Mouse (Mus musculus) forebrain, embryonic 11.5 days (tissue): ENCODE results near the gene Med13l. TPM values are rescaled to one million over a fixed set of nuclear protein-coding genes. Genes with fewer than 3 reads are reported as not detected.
A peak's percentile ranks its signal among the peaks of the same experiment; 100 is the strongest.

Source experiments
- ATAC-seq: fragments of 200-750 bp; cut with Nextera tagmentation; replicated peaks from 2 replicates; pipeline ENCODE4 v1.8.0; 2017; ENCODE audit warnings: moderate TSS enrichment; ENCODE audit not compliant: low FRiP score
- DNase-seq: peaks from one replicate; pipeline ENCODE4 v3.0.0-alpha.2; 2017; ENCODE audit warnings: low spot score
- H3K27ac ChIP-seq: fragments of 300-500 bp; sonication (generic); 2 replicates; pipeline ENCODE4 v1.5.1; 2014; ENCODE audit warnings: low read depth, low read length
- H3K27me3 ChIP-seq: fragments of 300-500 bp; sonication (generic); 2 replicates; pipeline ENCODE4 v1.6.1; 2014; ENCODE audit warnings: mild to moderate bottlenecking, low read length, mixed read lengths; ENCODE audit not compliant: control insufficient read depth, insufficient read depth
- H3K36me3 ChIP-seq: fragments of 300-500 bp; sonication (generic); 2 replicates; pipeline ENCODE4 v1.6.1; 2014; ENCODE audit warnings: mild to moderate bottlenecking, low read length, moderate library complexity, mixed read lengths; ENCODE audit not compliant: control insufficient read depth, insufficient read depth
- H3K4me1 ChIP-seq: fragments of 300-500 bp; sonication (generic); replicated peaks from 2 replicates; pipeline ENCODE4 v1.6.1; 2014; ENCODE audit warnings: low read length, mixed read lengths; ENCODE audit not compliant: control insufficient read depth, insufficient read depth
- H3K4me2 ChIP-seq: fragments of 300-500 bp; sonication (generic); 2 replicates; pipeline ENCODE4 v1.6.1; 2014; ENCODE audit warnings: low read depth, mild to moderate bottlenecking, low read length, moderate library complexity, mixed read lengths; ENCODE audit not compliant: severe bottlenecking
- H3K4me3 ChIP-seq: fragments of 300-500 bp; sonication (generic); 2 replicates; pipeline ENCODE4 v1.5.1; 2014; ENCODE audit warnings: low read depth, low read length
- H3K9ac ChIP-seq: fragments of 300-500 bp; sonication (generic); 2 replicates; pipeline ENCODE4 v1.6.1; 2014; ENCODE audit warnings: low read length
- H3K9me3 ChIP-seq: fragments of 300-500 bp; sonication (generic); 2 replicates; pipeline ENCODE4 v1.6.1; 2016; ENCODE audit warnings: low read length, mixed read lengths; ENCODE audit not compliant: control insufficient read depth
- WGBS: fragments of 180-500 bp; shearing (Covaris S2); extraction: QIAGEN DNeasy Blood & Tissue Kit; methylation state at CpG from one replicate; pipeline ENCODE4 v1.1.7; 2014; 5-methylcytosine and 5-hydroxymethylcytosine counted together
- polyA plus RNA-seq: library from polyadenylated mRNA; unstranded; fragments of >200 nt; fragmentation: Nextera tagmentation; extraction: Ambion mirVana; gene quantifications from 2 replicates; pipeline ENCODE4 v1.2.1, GENCODE M21; 2014

The Med13l gene
- polyA plus RNA-seq, 1 experiment from 2014 or later = 15.1 TPM

DNA sequence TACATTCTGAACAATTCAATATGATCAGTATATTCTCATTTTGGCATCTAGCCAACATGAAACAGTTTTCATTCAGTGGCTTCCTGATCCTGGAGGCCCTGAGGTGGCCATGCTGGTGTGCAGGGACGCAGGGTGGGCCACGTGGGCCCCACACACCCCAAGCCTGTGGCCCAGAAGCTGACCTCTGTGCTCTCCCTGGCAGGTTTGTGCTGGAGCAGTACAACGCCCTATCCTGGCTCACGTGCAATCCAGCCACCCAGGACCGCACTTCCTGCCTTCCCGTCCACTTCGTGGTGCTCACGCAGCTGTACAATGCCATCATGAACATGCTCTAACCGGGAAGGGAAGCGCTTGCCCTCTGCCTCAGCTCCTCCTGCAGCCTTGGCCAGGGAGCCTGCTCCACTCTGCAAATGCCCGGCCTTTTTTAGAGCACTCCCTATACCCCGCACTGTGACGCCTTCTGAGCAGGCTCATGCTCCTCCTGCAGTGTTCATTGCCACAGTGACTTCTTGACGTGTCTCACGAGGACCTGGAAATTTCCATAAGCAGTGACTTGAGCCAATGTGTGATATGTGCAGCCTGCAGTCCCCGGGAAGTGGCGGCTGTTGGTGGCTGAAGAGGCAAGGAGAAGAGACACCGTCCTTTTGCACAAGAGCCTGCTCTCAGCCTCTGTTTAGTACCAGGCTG lies 202.2 kb downstream of the Med13l start:
- ATAC-seq = no peak
- H3K4me3 ChIP-seq = no peak overlapping the region
- WGBS = 92% methylated on average over 18 of the region's 18 CpGs
- no peak overlapping the region for H3K4me2 ChIP-seq
- no peaks in the 10 kb centered on the region for H3K4me1 ChIP-seq
- peaks cover 9% of the 10 kb centered on the region; the same call in 1 of the 2 replicates for H3K36me3 ChIP-seq
- no peaks in the 10 kb centered on the region for H3K9me3 ChIP-seq
- DNase-seq = no peak
- H3K9ac ChIP-seq = no peak overlapping the region
- no peaks in the 10 kb centered on the region for H3K27me3 ChIP-seq
- no peak overlapping the region for H3K27ac ChIP-seq

- no peaks in the 10 kb centered on the region for H3K4me1 ChIP-seq
- no peak overlapping the region for H3K4me2 ChIP-seq
- H3K9ac ChIP-seq = no peak overlapping the region
- H3K27me3 ChIP-seq = no peaks in the 10 kb centered on the region
- DNase-seq (no peak), ATAC-seq (no peak)
- H3K36me3 ChIP-seq = peaks cover 9% of the 10 kb centered on the region; the same call in 1 of the 2 replicates
- no peaks in the 10 kb centered on the region for H3K9me3 ChIP-seq
- no peak overlapping the region for H3K27ac ChIP-seq
- H3K4me3 ChIP-seq = no peak overlapping the region
- 59% methylated on average over 5 of the region's 5 CpGs for WGBS
These were observed 202.9 kb downstream of the Med13l start for GRCm38 (mm10) chr5:118763353-118763752.

DNA sequence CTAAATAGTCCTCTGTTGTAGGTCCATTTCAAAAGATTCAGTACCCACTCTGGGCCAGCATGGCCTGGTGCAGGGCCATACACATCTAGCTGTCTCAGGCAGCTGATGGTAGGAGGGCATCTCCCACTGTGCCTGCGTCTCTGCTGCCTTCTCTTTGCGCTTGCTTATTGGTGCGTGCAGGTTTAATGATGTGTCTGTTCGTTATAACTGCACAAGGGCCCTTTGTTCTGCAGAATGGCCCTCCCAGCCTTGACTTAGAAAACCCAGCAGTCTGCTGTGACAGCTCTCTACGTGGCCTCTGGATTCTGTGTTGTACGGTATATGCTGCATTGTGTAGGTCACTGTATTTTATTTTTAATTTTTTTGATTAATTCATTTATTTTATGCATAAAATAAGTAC lies 208.7 kb downstream of the Med13l start:
- Histone ChIP-seq H3K4me1 (no peaks in the 10 kb centered on the region; the same call in 1 of the 2 replicates), H3K36me3 (no peaks in the 10 kb centered on the region), H3K4me3 (no peak overlapping the region), H3K9ac (no peak overlapping the region), H3K4me2 (no peak overlapping the region), H3K9me3 (no peaks in the 10 kb centered on the region), H3K27me3 (no peaks in the 10 kb centered on the region), H3K27ac (peak overlapping the region; percentile 58; the same call in 1 of the 2 replicates)
- ATAC-seq (peak; percentile 91), DNase-seq (peak; percentile 77)
- WGBS = 20% methylated on average over 6 of the region's 6 CpGs

- no peak overlapping the region for H3K4me3 ChIP-seq
- H3K27ac ChIP-seq = no peak overlapping the region
- WGBS = 42% methylated on average over 3 of the region's 3 CpGs
- no peaks in the 10 kb centered on the region for H3K27me3 ChIP-seq
- ATAC-seq = no peak
- H3K4me1 ChIP-seq = no peaks in the 10 kb centered on the region; the same call in 1 of the 2 replicates
- H3K9me3 ChIP-seq = no peaks in the 10 kb centered on the region
- H3K9ac ChIP-seq = no peak overlapping the region
- no peak for DNase-seq
- H3K36me3 ChIP-seq = no peaks in the 10 kb centered on the region
- no peak overlapping the region for H3K4me2 ChIP-seq
These were observed 213.4 kb downstream of the Med13l start for GRCm38 (mm10) chr5:118773866-118774265.

GRCm38 (mm10) chr5:118776396-118776795 lies 215.9 kb downstream of the Med13l start:
- ATAC-seq (no peak), DNase-seq (no peak)
- Histone ChIP-seq H3K4me1 (no peaks in the 10 kb centered on the region), H3K36me3 (no peaks in the 10 kb centered on the region), H3K4me3 (no peak overlapping the region), H3K9ac (no peak overlapping the region), H3K27me3 (peaks cover 3% of the 10 kb centered on the region; the same call in 1 of the 2 replicates), H3K9me3 (no peaks in the 10 kb centered on the region), H3K27ac (no peak overlapping the region), H3K4me2 (no peak overlapping the region)
- 86% methylated on average over 6 of the region's 6 CpGs for WGBS

DNA sequence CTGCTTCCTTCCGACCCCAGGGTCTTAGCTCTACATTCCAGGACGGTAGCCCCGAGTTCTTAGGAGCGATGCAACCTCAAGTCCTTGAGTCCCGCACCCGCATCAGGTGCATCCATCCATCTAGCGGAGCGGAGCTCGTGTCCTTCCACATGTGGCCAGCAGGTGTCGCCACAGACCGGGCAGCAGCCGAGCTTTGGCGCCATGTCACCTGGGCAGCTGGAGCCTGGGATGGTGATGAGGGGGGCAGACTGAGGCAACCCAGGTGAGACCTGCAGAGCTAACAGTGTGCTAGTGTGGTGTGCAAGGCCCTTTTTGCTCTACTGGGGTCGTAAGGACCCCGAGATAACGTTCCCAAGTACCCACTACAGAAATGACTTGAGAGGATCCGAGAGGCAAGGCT lies 221.1 kb downstream of the Med13l start:
- Histone ChIP-seq H3K27ac (no peak overlapping the region), H3K27me3 (peaks cover 3% of the 10 kb centered on the region; the same call in 1 of the 2 replicates), H3K4me1 (no peaks in the 10 kb centered on the region), H3K36me3 (no peaks in the 10 kb centered on the region), H3K9ac (no peak overlapping the region), H3K4me3 (no peak overlapping the region), H3K9me3 (no peaks in the 10 kb centered on the region), H3K4me2 (no peak overlapping the region)
- DNase-seq (peak; percentile 86), ATAC-seq (peak; percentile 44; the same call in 1 of the 2 replicates)
- WGBS = 12% methylated on average over 17 of the region's 17 CpGs

GRCm38 (mm10) chr5:118782139-118782538 lies 221.7 kb downstream of the Med13l start:
- no peak overlapping the region for H3K4me3 ChIP-seq
- H3K4me2 ChIP-seq = no peak overlapping the region
- ATAC-seq (no peak), DNase-seq (no peak)
- no peaks in the 10 kb centered on the region for H3K4me1 ChIP-seq
- no peak overlapping the region for H3K27ac ChIP-seq
- no peaks in the 10 kb centered on the region for H3K9me3 ChIP-seq
- peaks cover 3% of the 10 kb centered on the region; the same call in 1 of the 2 replicates for H3K27me3 ChIP-seq
- H3K9ac ChIP-seq = no peak overlapping the region
- 74% methylated on average over 3 of the region's 3 CpGs for WGBS
- no peaks in the 10 kb centered on the region for H3K36me3 ChIP-seq

GRCm38 (mm10) chr5:118789226-118789625 lies 228.7 kb downstream of the Med13l start:
- ATAC-seq = no peak
- Histone ChIP-seq H3K4me3 (no peak overlapping the region), H3K9ac (no peak overlapping the region), H3K4me1 (no peaks in the 10 kb centered on the region), H3K27me3 (no peaks in the 10 kb centered on the region), H3K27ac (no peak overlapping the region), H3K4me2 (no peak overlapping the region), H3K9me3 (no peaks in the 10 kb centered on the region), H3K36me3 (no peaks in the 10 kb centered on the region)
- no peak for DNase-seq
- WGBS = 89% methylated on average over 11 of the region's 11 CpGs

- no peaks in the 10 kb centered on the region for H3K9me3 ChIP-seq
- ATAC-seq (no peak), DNase-seq (no peak)
- H3K4me3 ChIP-seq = no peak overlapping the region
- H3K4me1 ChIP-seq = no peaks in the 10 kb centered on the region
- no peaks in the 10 kb centered on the region for H3K27me3 ChIP-seq
- no peak overlapping the region for H3K4me2 ChIP-seq
- H3K27ac ChIP-seq = no peak overlapping the region
- no peaks in the 10 kb centered on the region for H3K36me3 ChIP-seq
- no peak overlapping the region for H3K9ac ChIP-seq
- WGBS = 74% methylated on average over 9 of the region's 9 CpGs
These were observed 229.3 kb downstream of the Med13l start for GRCm38 (mm10) chr5:118789776-118790175.
